Mouse (Mus musculus) adrenal gland, postnatal 25 days (tissue): Measurements from ENCODE around the gene Dab1. TPM values are rescaled to one million over a fixed set of nuclear protein-coding genes. Genes with fewer than 3 reads are reported as not detected.

Experiments used
- DNase-seq: peaks from one replicate; pipeline ENCODE4 v3.0.0; 2021; ENCODE audit warnings: mixed read lengths
- total RNA-seq: library from RNA; stranded (reverse); gene quantifications from 2 replicates; pipeline ENCODE4 v1.2.3, GENCODE M21; 2021

Gene Dab1
- total RNA-seq, 1 experiment from 2014 or later = 1.0 TPM

- no peak for DNase-seq
Observed at GRCm38 (mm10) chr4:104760878-104761624, 1141.9 kb downstream of the Dab1 start.

GRCm38 (mm10) chr4:104766065-104766464 is 1146.9 kb downstream of the Dab1 start, which contains the start of gene C8b:
C8b (plus strand) TSS chr4:104766317.
- no peak for DNase-seq

- DNase-seq = no peak
Observed at GRCm38 (mm10) chr4:104768190-104768589, 1149.0 kb downstream of the Dab1 start.

GRCm38 (mm10) chr4:104769602-104770001 is 1150.4 kb downstream of the Dab1 start:
- DNase-seq = no peak

GRCm38 (mm10) chr4:104770331-104770730 is 1151.2 kb downstream of the Dab1 start:
- DNase-seq = no peak

GRCm38 (mm10) chr4:104775601-104776000 is 1156.4 kb downstream of the Dab1 start:
- no peak for DNase-seq

- DNase-seq = no peak
Observed at GRCm38 (mm10) chr4:104779460-104779859, 1160.3 kb downstream of the Dab1 start.

GRCm38 (mm10) chr4:104781441-104781840 is 1162.3 kb downstream of the Dab1 start:
- DNase-seq = no peak

GRCm38 (mm10) chr4:104782346-104782745 is 1163.2 kb downstream of the Dab1 start:
- no peak for DNase-seq

- no peak for DNase-seq
Observed at GRCm38 (mm10) chr4:104792111-104792510, 1173.0 kb downstream of the Dab1 start.
